Mouse (Mus musculus) hindbrain, embryonic 16.5 days (tissue): ENCODE results near the gene Numb. TPM values are rescaled to one million over a fixed set of nuclear protein-coding genes. Genes with fewer than 3 reads are reported as not detected.

ENCODE experiments used
- ATAC-seq: fragments of 200-750 bp; cut with Nextera tagmentation; 2 replicates; pipeline ENCODE4 v1.8.0; 2017; ENCODE audit warnings: moderate TSS enrichment, moderate library complexity
- H3K27ac ChIP-seq: fragments of 300-500 bp; sonication (generic); 2 replicates; pipeline ENCODE4 v1.5.1; 2014; ENCODE audit warnings: low read depth, mild to moderate bottlenecking, control low read depth, low read length, moderate library complexity
- H3K27me3 ChIP-seq: fragments of 300-500 bp; sonication (generic); replicated peaks from 2 replicates; pipeline ENCODE4 v1.6.1; 2014; ENCODE audit warnings: low read length; ENCODE audit not compliant: control insufficient read depth, insufficient read depth
- H3K36me3 ChIP-seq: fragments of 300-500 bp; sonication (generic); 2 replicates; pipeline ENCODE4 v1.6.1; 2014; ENCODE audit warnings: mild to moderate bottlenecking, low read length, moderate library complexity, mixed read lengths; ENCODE audit not compliant: control insufficient read depth, insufficient read depth
- H3K4me1 ChIP-seq: fragments of 300-500 bp; sonication (generic); 2 replicates; pipeline ENCODE4 v1.6.1; 2014; ENCODE audit warnings: low read depth, low read length; ENCODE audit not compliant: control insufficient read depth, insufficient read depth
- H3K4me2 ChIP-seq: fragments of 300-500 bp; sonication (generic); 2 replicates; pipeline ENCODE4 v1.6.1; 2014; ENCODE audit warnings: mild to moderate bottlenecking, low read length, control low read depth, moderate library complexity
- H3K4me3 ChIP-seq: fragments of 300-500 bp; sonication (generic); 2 replicates; pipeline ENCODE4 v1.5.1; 2014; ENCODE audit warnings: mild to moderate bottlenecking, low read length, control low read depth, moderate library complexity
- H3K9ac ChIP-seq: fragments of 300-500 bp; sonication (generic); 2 replicates; pipeline ENCODE4 v1.6.1; 2014; ENCODE audit warnings: low read depth, mild to moderate bottlenecking, control low read depth, low read length, moderate library complexity
- H3K9me3 ChIP-seq: fragments of 300-500 bp; sonication (generic); 2 replicates; pipeline ENCODE4 v1.6.1; 2014; ENCODE audit warnings: mild to moderate bottlenecking, low read length, moderate library complexity; ENCODE audit not compliant: control insufficient read depth
- WGBS: fragments of 180-500 bp; shearing (Covaris S2); extraction: QIAGEN DNeasy Blood & Tissue Kit; methylation state at CpG from one replicate; pipeline ENCODE4 v1.1.7; 2014; 5-methylcytosine and 5-hydroxymethylcytosine counted together
- polyA plus RNA-seq: library from polyadenylated mRNA; unstranded; fragments of >200 nt; fragmentation: Nextera tagmentation; extraction: Ambion mirVana; gene quantifications from 2 replicates; pipeline ENCODE4 v1.2.1, GENCODE M21; 2015

Gene Numb
- polyA plus RNA-seq, 1 experiment from 2014 or later = 15.7 TPM

DNA sequence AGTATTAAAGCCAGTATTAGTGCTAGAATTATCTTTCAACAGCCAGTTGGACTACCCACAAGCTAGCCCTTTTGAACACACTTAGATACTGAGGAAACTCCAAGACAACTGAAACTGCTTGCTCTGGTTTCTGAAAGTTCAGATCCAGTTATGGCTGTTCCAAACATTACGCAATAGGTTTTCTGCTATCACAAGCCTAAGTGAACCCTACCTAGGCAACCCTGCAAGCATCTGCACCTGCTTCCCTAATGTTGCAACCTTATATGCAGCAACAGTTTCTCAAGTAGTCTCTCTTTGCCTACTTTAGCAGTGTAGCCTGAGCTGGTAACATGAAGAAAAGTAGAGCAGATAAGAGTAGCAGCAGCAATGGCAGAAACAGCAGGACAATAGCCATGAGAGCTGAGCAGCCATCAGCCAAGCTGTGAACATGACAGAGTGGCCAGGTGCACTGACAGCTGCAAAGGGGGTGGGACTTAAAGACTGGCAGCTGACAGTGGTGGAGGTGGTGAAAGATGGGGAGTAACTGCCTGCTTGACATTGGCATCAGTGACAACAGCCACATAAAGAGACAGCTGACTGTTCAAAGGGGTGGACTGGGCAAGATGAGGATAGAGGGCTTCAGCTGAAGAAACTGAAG lies 73.0 kb downstream of the Numb start:
- Histone ChIP-seq H3K27ac (no peak overlapping the region), H3K9me3 (no peaks in the 10 kb centered on the region), H3K27me3 (no peaks in the 10 kb centered on the region), H3K4me1 (no peaks in the 10 kb centered on the region), H3K9ac (no peak overlapping the region), H3K4me2 (no peak overlapping the region), H3K36me3 (no peaks in the 10 kb centered on the region), H3K4me3 (no peak overlapping the region)
- WGBS = 95% methylated on average over 1 of the region's 1 CpGs
- no peak for ATAC-seq

DNA sequence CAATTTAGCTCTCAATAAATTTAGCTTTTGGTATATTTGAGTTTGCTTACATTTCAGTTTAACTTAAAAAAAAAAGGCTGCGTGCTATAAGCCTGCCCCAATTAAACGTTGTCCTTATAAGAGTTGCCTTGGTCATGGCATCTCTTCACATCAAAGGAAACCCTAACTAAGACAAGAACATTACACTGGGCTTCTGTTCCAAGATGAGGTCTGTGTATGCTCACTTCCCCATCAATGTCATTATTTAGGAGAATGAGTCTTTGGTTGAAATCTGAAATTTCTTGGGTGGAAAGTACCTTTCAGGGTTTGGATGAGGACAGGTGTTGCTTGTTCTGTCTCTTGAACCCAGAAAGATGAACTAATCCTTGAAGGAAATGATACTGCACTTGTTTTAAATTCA lies 73.9 kb downstream of the Numb start:
- H3K9me3 ChIP-seq = no peaks in the 10 kb centered on the region
- H3K36me3 ChIP-seq = no peaks in the 10 kb centered on the region
- no peak overlapping the region for H3K4me3 ChIP-seq
- H3K9ac ChIP-seq = no peak overlapping the region
- no peaks in the 10 kb centered on the region for H3K27me3 ChIP-seq
- 92% methylated on average over 2 of the region's 2 CpGs for WGBS
- H3K27ac ChIP-seq = no peak overlapping the region
- ATAC-seq = no peak
- no peak overlapping the region for H3K4me2 ChIP-seq
- H3K4me1 ChIP-seq = no peaks in the 10 kb centered on the region

DNA sequence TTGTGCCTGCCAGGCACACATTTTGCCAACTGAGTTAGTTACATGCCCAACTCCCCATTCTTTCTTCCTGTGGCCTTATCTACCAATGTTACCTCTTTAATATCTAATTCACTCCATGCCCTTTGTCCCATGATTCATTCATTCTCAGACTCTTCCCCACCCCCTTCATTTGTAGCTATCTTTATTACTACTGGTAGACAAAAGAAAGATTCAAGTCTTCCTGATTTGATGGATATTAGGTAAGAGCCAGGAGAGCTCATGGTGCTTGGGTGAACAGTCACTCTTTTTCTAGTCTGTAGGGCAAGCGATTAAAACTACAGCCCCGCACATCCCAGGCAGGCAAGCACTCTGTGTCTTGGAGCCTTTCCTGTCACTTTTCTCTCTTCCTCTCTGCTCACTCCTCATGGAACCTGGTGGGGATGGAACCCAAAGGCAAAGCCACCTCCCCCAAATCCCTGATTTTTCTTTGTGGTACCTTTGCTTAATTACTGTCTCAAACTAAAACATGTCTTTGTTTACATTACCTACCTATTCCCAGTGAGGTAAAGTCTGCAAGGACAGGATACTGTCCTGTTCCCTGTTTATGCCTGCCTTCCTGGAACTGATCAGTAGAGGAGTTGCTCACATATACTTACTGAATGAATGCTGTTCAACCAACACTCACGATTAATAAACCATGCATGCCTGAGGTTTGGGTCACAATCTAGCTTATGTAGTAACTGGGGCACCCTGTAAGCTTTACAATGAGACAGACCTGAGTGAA lies 78.9 kb downstream of the Numb start:
- no peak overlapping the region for H3K4me2 ChIP-seq
- H3K27ac ChIP-seq = no peak overlapping the region
- H3K27me3 ChIP-seq = no peaks in the 10 kb centered on the region
- no peaks in the 10 kb centered on the region for H3K9me3 ChIP-seq
- no peak for ATAC-seq
- WGBS = 95% methylated on average over 3 of the region's 3 CpGs
- H3K4me3 ChIP-seq = no peak overlapping the region
- peaks cover 6% of the 10 kb centered on the region; the same call in 1 of the 2 replicates for H3K36me3 ChIP-seq
- no peak overlapping the region for H3K9ac ChIP-seq
- no peaks in the 10 kb centered on the region for H3K4me1 ChIP-seq

GRCm38 (mm10) chr12:83841409-83842190 lies 80.1 kb downstream of the Numb start:
- no peak overlapping the region for H3K4me3 ChIP-seq
- no peaks in the 10 kb centered on the region for H3K27me3 ChIP-seq
- no peak for ATAC-seq
- H3K27ac ChIP-seq = no peak overlapping the region
- 92% methylated on average over 10 of the region's 10 CpGs for WGBS
- no peaks in the 10 kb centered on the region for H3K9me3 ChIP-seq
- no peaks in the 10 kb centered on the region for H3K4me1 ChIP-seq
- H3K4me2 ChIP-seq = no peak overlapping the region
- no peak overlapping the region for H3K9ac ChIP-seq
- H3K36me3 ChIP-seq = peaks cover 11% of the 10 kb centered on the region; the same call in 1 of the 2 replicates

- 95% methylated on average over 3 of the region's 3 CpGs for WGBS
- ATAC-seq = no peak
These were observed 87.8 kb downstream of the Numb start for GRCm38 (mm10) chr12:83833979-83834378.

GRCm38 (mm10) chr12:83830424-83830823 lies 91.3 kb downstream of the Numb start:
- H3K27me3 ChIP-seq = no peaks in the 10 kb centered on the region
- H3K36me3 ChIP-seq = peaks cover 5% of the 10 kb centered on the region
- no peak overlapping the region for H3K27ac ChIP-seq
- H3K4me1 ChIP-seq = no peaks in the 10 kb centered on the region
- WGBS = 89% methylated on average over 3 of the region's 3 CpGs
- ATAC-seq = no peak
- no peak overlapping the region for H3K9ac ChIP-seq
- H3K4me2 ChIP-seq = no peak overlapping the region
- H3K9me3 ChIP-seq = no peaks in the 10 kb centered on the region
- H3K4me3 ChIP-seq = no peak overlapping the region

More at GRCm38 (mm10) chr12:83833979-83834378, 87.8 kb downstream of the Numb start:
- H3K9ac ChIP-seq = no peak overlapping the region
- no peaks in the 10 kb centered on the region for H3K9me3 ChIP-seq
- no peak overlapping the region for H3K4me2 ChIP-seq
- no peak overlapping the region for H3K4me3 ChIP-seq
- no peaks in the 10 kb centered on the region for H3K27me3 ChIP-seq
- no peaks in the 10 kb centered on the region for H3K4me1 ChIP-seq
- peaks cover 13% of the 10 kb centered on the region for H3K36me3 ChIP-seq
- no peak overlapping the region for H3K27ac ChIP-seq

DNA sequence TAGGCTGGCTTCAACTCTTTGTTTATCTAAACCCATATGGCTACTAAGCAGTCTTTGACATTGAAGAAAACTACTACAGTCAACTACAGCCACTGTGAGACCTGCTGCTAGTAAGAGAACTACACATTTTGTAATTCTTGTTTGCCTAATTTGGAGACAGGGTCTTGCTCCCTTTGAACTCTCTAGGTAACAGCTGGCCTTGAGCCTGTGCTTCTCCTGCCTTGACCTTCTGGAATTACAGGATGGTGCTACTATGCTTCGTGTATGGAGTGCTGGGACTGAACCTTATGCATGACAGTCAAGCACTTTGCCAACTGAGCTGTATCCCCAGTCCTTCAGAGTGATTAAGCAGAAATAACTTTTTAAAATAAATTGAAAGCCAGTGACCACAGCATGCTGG lies 105.1 kb downstream of the Numb start:
- H3K36me3 ChIP-seq = no peaks in the 10 kb centered on the region
- ATAC-seq = no peak
- H3K4me1 ChIP-seq = no peaks in the 10 kb centered on the region
- H3K4me3 ChIP-seq = no peak overlapping the region
- H3K9ac ChIP-seq = no peak overlapping the region
- H3K4me2 ChIP-seq = no peak overlapping the region
- no peaks in the 10 kb centered on the region for H3K27me3 ChIP-seq
- no peaks in the 10 kb centered on the region for H3K9me3 ChIP-seq
- 86% methylated on average over 1 of the region's 1 CpGs for WGBS
- no peak overlapping the region for H3K27ac ChIP-seq

DNA sequence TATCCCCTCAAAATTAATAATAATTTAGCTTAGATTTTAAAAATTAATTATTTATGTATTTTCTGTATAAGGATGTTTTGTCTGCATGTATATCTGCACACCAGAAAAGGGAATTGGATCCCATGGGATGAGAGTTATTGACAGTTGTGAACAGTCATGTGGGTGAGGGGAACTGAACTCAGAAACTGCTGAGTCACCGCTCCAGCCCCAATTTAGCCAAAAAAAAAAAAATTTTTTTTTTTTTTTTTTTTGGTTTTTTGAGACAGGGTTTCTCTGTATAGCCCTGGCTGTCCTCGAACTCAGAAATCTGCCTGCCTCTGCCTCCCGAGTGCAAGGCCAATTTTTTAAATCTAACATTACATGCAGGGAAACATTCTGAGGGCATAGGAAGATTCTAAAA lies 109.8 kb downstream of the Numb start:
- no peaks in the 10 kb centered on the region for H3K27me3 ChIP-seq
- no peak overlapping the region for H3K9ac ChIP-seq
- WGBS = 92% methylated on average over 3 of the region's 3 CpGs
- no peaks in the 10 kb centered on the region for H3K4me1 ChIP-seq
- no peak overlapping the region for H3K4me3 ChIP-seq
- no peak for ATAC-seq
- no peak overlapping the region for H3K4me2 ChIP-seq
- no peak overlapping the region for H3K27ac ChIP-seq
- peaks cover 7% of the 10 kb centered on the region for H3K36me3 ChIP-seq
- no peaks in the 10 kb centered on the region for H3K9me3 ChIP-seq

GRCm38 (mm10) chr12:83803641-83804040 lies 118.1 kb downstream of the Numb start:
- Histone ChIP-seq H3K4me2 (no peak overlapping the region), H3K4me3 (no peak overlapping the region), H3K9me3 (peaks cover 9% of the 10 kb centered on the region), H3K27me3 (no peaks in the 10 kb centered on the region), H3K36me3 (peaks cover 38% of the 10 kb centered on the region), H3K9ac (no peak overlapping the region), H3K27ac (no peak overlapping the region), H3K4me1 (no peaks in the 10 kb centered on the region)
- WGBS = 95% methylated on average over 7 of the region's 7 CpGs
- ATAC-seq = no peak
